Mouse (Mus musculus): ENCODE data around the gene Slc2a9. TPM values are rescaled to one million over a fixed set of nuclear protein-coding genes. Genes with fewer than 3 reads are reported as not detected.

Gene Slc2a9
- polyA plus RNA-seq, 1 experiment from 2014 or later = 0.05 TPM

DNA sequence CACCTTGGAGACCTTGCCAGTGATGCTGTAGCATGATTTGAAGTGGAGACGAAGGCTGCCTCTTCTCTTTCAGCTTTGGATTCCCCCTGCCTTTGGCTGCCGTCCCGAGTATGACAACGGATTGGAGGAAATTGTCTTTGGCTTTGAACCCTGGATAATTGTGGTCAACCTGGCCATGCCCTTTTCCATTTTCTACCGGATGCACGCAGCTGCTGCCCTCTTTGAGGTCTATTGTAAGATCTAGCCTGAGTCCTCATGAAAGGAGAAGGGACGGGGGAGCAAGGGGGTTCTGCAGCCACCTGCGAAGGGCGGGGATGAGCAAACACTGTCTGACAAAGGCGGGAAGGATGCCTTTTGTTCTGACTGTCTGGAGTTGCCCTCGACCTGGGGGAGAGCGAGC lies 200.3 kb downstream of the Slc2a9 start:
- Histone ChIP-seq H3K4me3 (no peak overlapping the region), H3K27me3 (no peaks in the 10 kb centered on the region), H3K36me3 (ENCODE audit: poor library complexity, severe bottlenecking) (no peaks in the 10 kb centered on the region), H3K9me3 (replicated peaks) (no peaks in the 10 kb centered on the region), H3K4me1 (no peaks in the 10 kb centered on the region), H3K27ac (no peak overlapping the region), H3K9ac (no peak overlapping the region), H3K4me2 (no peak overlapping the region)
- peak; percentile 32; the same call in 1 of the 2 replicates for ATAC-seq
- 30% methylated on average over 12 of the region's 12 CpGs for WGBS

DNA sequence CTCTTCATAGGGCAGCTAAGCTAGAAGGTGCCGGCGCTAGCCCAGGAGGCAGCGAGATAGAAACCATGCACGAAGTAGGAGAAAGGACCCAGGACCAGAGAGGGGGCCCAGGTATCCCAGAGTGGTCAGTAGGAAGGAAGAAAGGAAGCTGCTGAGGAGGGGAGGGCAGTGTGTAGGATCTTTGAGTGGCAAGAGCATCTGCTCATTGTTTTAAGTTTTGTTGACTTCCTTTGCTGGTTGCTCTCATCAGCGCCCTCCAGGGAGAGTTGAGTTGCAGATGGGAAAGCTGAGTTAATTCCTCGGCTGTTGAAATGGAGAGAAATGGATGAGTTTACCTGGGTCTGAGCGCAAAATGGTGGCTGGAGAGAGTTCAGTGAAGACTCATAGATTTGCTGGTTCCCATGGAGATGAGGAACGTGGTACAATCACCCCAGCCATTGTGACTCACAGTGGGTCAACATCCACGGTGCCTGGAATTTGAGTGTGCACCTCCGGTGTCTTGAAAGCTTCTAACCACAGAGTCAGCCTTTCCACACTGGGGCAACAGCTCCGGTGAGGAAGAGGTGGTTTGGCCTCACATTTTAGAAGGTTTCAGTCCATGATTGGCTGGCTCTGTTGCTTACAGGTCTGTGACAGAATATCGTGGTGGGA lies 201.1 kb downstream of the Slc2a9 start:
- 88% methylated on average over 12 of the region's 12 CpGs for WGBS
- ATAC-seq = no peak
- H3K36me3 ChIP-seq (ENCODE audit: poor library complexity, severe bottlenecking) = no peaks in the 10 kb centered on the region

More for the DNA sequence above, 201.1 kb downstream of the Slc2a9 start:
- Histone ChIP-seq H3K27ac (no peak overlapping the region), H3K27me3 (no peaks in the 10 kb centered on the region), H3K4me3 (no peak overlapping the region), H3K4me2 (no peak overlapping the region), H3K4me1 (no peaks in the 10 kb centered on the region), H3K9me3 (replicated peaks) (no peaks in the 10 kb centered on the region), H3K9ac (no peak overlapping the region)

Other genes starting within 250 kb of the Slc2a9 start
- 99.2 and 110 TPM in 2 replicates for gene Tmem128, start 243.0 kb downstream of the Slc2a9 start, polyA plus RNA-seq (2015; fragmentation: Nextera tagmentation; extraction: Ambion mirVana)
- gene Otop1, start 227.2 kb downstream of the Slc2a9 start, polyA plus RNA-seq (2015; fragmentation: Nextera tagmentation; extraction: Ambion mirVana) = not detected in 2 replicates
- gene Drd5, start 183.8 kb downstream of the Slc2a9 start, polyA plus RNA-seq (2015; fragmentation: Nextera tagmentation; extraction: Ambion mirVana) = 0.08 TPM in 1 of 2 replicates, not detected in the other
- gene Wdr1, start 60.1 kb upstream of the Slc2a9 start, polyA plus RNA-seq (2015; fragmentation: Nextera tagmentation; extraction: Ambion mirVana) = 135 and 145 TPM in 2 replicates
- 38.6 and 41.7 TPM in 2 replicates for gene Zfp518b, start 181.7 kb upstream of the Slc2a9 start, polyA plus RNA-seq (2015; fragmentation: Nextera tagmentation; extraction: Ambion mirVana)

All from forebrain, embryonic 13.5 days (tissue).